Mouse (Mus musculus): ENCODE data around the gene Fbln5. TPM values are rescaled to one million over a fixed set of nuclear protein-coding genes. Genes with fewer than 3 reads are reported as not detected.

The Fbln5 gene
- polyA plus RNA-seq, 1 experiment, result 44.9 TPM

- Histone ChIP-seq H3K27me3 (ENCODE audit: control insufficient read depth, insufficient read depth, insufficient read length) (no peaks in the 10 kb centered on the region), H3ac (ENCODE audit: control insufficient read depth, insufficient read length) (no peak overlapping the region), H3K4me2 (ENCODE audit: low read depth) (no peak overlapping the region), H3K4me3 (no peak overlapping the region), H3K36me3 (ENCODE audit: control insufficient read depth, insufficient read depth) (peaks cover 31% of the 10 kb centered on the region), H3K79me2 (ENCODE audit: control insufficient read depth, insufficient read depth) (no peaks in the 10 kb centered on the region)
- TF ChIP-seq MYOG (IDR thresholded peaks at IDR 0.05; ENCODE audit: control insufficient read depth in 1 of 3, insufficient read depth in 1 of 3, insufficient read length in 2 of 3, low read depth in 2 of 3), result no peak
- TF ChIP-seq REST (IDR thresholded peaks at IDR 0.05; ENCODE audit: insufficient read depth, insufficient read length), result no peak
- TF ChIP-seq USF1 (IDR thresholded peaks at IDR 0.05; ENCODE audit: low read depth), result no peak
- no peak for TF ChIP-seq E2F4 (IDR thresholded peaks at IDR 0.05; ENCODE audit: insufficient read depth)
- no peak for TF ChIP-seq SRF (IDR thresholded peaks at IDR 0.05; ENCODE audit: control insufficient read depth, insufficient read length, low read depth)
- TF ChIP-seq TCF3 (IDR thresholded peaks at IDR 0.05; ENCODE audit: insufficient read length, low read depth), result no peak
These were observed 15.9 kb upstream of the Fbln5 start for GRCm38 (mm10) chr12:101834715-101835114.

- H3K4me2 ChIP-seq (ENCODE audit: low read depth), result no peak overlapping the region
- H3K27me3 ChIP-seq (ENCODE audit: control insufficient read depth, insufficient read depth, insufficient read length), result no peaks in the 10 kb centered on the region
- H3K79me2 ChIP-seq (ENCODE audit: control insufficient read depth, insufficient read depth), result no peaks in the 10 kb centered on the region
- no peak overlapping the region for H3ac ChIP-seq (ENCODE audit: control insufficient read depth, insufficient read length)
- H3K4me3 ChIP-seq, result no peak overlapping the region
- no peak for TF ChIP-seq REST (IDR thresholded peaks at IDR 0.05; ENCODE audit: insufficient read depth, insufficient read length)
- TF ChIP-seq MAX (IDR thresholded peaks at IDR 0.05; ENCODE audit: low read depth), result no peak
- TF ChIP-seq MYOG (IDR thresholded peaks at IDR 0.05; ENCODE audit: control insufficient read depth in 1 of 3, insufficient read depth in 1 of 3, insufficient read length in 2 of 3, low read depth in 2 of 3), result no peak
- no peak for TF ChIP-seq SRF (IDR thresholded peaks at IDR 0.05; ENCODE audit: control insufficient read depth, insufficient read length, low read depth)
- peaks cover 25% of the 10 kb centered on the region for H3K36me3 ChIP-seq (ENCODE audit: control insufficient read depth, insufficient read depth)
These were observed 14.9 kb upstream of the Fbln5 start for GRCm38 (mm10) chr12:101833776-101834175.

- Histone ChIP-seq H3K4me3 (no peak overlapping the region), H3ac (ENCODE audit: control insufficient read depth, insufficient read length) (no peak overlapping the region), H3K4me2 (ENCODE audit: low read depth) (no peak overlapping the region), H3K27me3 (ENCODE audit: control insufficient read depth, insufficient read depth, insufficient read length) (no peaks in the 10 kb centered on the region), H3K36me3 (ENCODE audit: control insufficient read depth, insufficient read depth) (peaks cover 19% of the 10 kb centered on the region), H3K79me2 (ENCODE audit: control insufficient read depth, insufficient read depth) (no peaks in the 10 kb centered on the region)
- TF ChIP-seq POLR2AphosphoS2 (IDR thresholded peaks at IDR 0.05; ENCODE audit: insufficient read length, low read depth), result no peak
- no peak for TF ChIP-seq MYOG (IDR thresholded peaks at IDR 0.05; ENCODE audit: control insufficient read depth in 1 of 3, insufficient read depth in 1 of 3, insufficient read length in 2 of 3, low read depth in 2 of 3)
- TF ChIP-seq E2F4 (IDR thresholded peaks at IDR 0.05; ENCODE audit: insufficient read depth), result no peak
- TF ChIP-seq TCF3 (IDR thresholded peaks at IDR 0.05; ENCODE audit: insufficient read length, low read depth), result no peak
- no peak for TF ChIP-seq MYOD1 (IDR thresholded peaks at IDR 0.05; ENCODE audit: control insufficient read depth in 1 of 3, insufficient read length in 2 of 3, low read depth in 2 of 3)
- no peak for TF ChIP-seq MAX (IDR thresholded peaks at IDR 0.05; ENCODE audit: low read depth)
- TF ChIP-seq REST (IDR thresholded peaks at IDR 0.05; ENCODE audit: insufficient read depth, insufficient read length), result no peak
- no peak for TF ChIP-seq POLR2A (IDR thresholded peaks at IDR 0.05; ENCODE audit: insufficient read length, low read depth)
- TF ChIP-seq CEBPB (IDR thresholded peaks at IDR 0.05; ENCODE audit: insufficient read depth, poor library complexity, severe bottlenecking), result no peak
- TF ChIP-seq TCF12 (IDR thresholded peaks at IDR 0.05; ENCODE audit: insufficient read depth, poor library complexity, severe bottlenecking), result no peak
- TF ChIP-seq USF1 (IDR thresholded peaks at IDR 0.05; ENCODE audit: low read depth), result no peak
- TF ChIP-seq SRF (IDR thresholded peaks at IDR 0.05; ENCODE audit: control insufficient read depth, insufficient read length, low read depth), result no peak
These were observed 14.3 kb upstream of the Fbln5 start for GRCm38 (mm10) chr12:101833115-101833506.

GRCm38 (mm10) chr12:101832179-101833114 is 13.6 kb upstream of the Fbln5 start:
- Histone ChIP-seq H3ac (ENCODE audit: control insufficient read depth, insufficient read length) (no peak overlapping the region), H3K79me2 (ENCODE audit: control insufficient read depth, insufficient read depth) (no peaks in the 10 kb centered on the region), H3K4me2 (ENCODE audit: low read depth) (no peak overlapping the region), H3K36me3 (ENCODE audit: control insufficient read depth, insufficient read depth) (peaks cover 12% of the 10 kb centered on the region), H3K27me3 (ENCODE audit: control insufficient read depth, insufficient read depth, insufficient read length) (no peaks in the 10 kb centered on the region), H3K4me3 (no peak overlapping the region)
- no peak for TF ChIP-seq TCF3 (IDR thresholded peaks at IDR 0.05; ENCODE audit: insufficient read length, low read depth)
- TF ChIP-seq POLR2A (IDR thresholded peaks at IDR 0.05; ENCODE audit: insufficient read length, low read depth), result no peak
- no peak for TF ChIP-seq MYOD1 (IDR thresholded peaks at IDR 0.05; ENCODE audit: control insufficient read depth in 1 of 3, insufficient read length in 2 of 3, low read depth in 2 of 3)
- no peak for TF ChIP-seq SRF (IDR thresholded peaks at IDR 0.05; ENCODE audit: control insufficient read depth, insufficient read length, low read depth)
- no peak for TF ChIP-seq USF1 (IDR thresholded peaks at IDR 0.05; ENCODE audit: low read depth)
- no peak for TF ChIP-seq POLR2AphosphoS2 (IDR thresholded peaks at IDR 0.05; ENCODE audit: insufficient read length, low read depth)
- TF ChIP-seq CEBPB (IDR thresholded peaks at IDR 0.05; ENCODE audit: insufficient read depth, poor library complexity, severe bottlenecking), result no peak
- no peak for TF ChIP-seq MAX (IDR thresholded peaks at IDR 0.05; ENCODE audit: low read depth)
- no peak for TF ChIP-seq TCF12 (IDR thresholded peaks at IDR 0.05; ENCODE audit: insufficient read depth, poor library complexity, severe bottlenecking)

GRCm38 (mm10) chr12:101831221-101831620 is 12.4 kb upstream of the Fbln5 start:
- TF ChIP-seq POLR2AphosphoS2 (IDR thresholded peaks at IDR 0.05; ENCODE audit: insufficient read length, low read depth), result peak; percentile 70
- no peak for TF ChIP-seq MAX (IDR thresholded peaks at IDR 0.05; ENCODE audit: low read depth)
- no peak for TF ChIP-seq CEBPB (IDR thresholded peaks at IDR 0.05; ENCODE audit: insufficient read depth, poor library complexity, severe bottlenecking)
- TF ChIP-seq REST (IDR thresholded peaks at IDR 0.05; ENCODE audit: insufficient read depth, insufficient read length), result no peak
- peak; percentile 11 for TF ChIP-seq POLR2A (IDR thresholded peaks at IDR 0.05; ENCODE audit: insufficient read length, low read depth)
- no peak for TF ChIP-seq E2F4 (IDR thresholded peaks at IDR 0.05; ENCODE audit: insufficient read depth)
- Histone ChIP-seq H3K27me3 (ENCODE audit: control insufficient read depth, insufficient read depth, insufficient read length) (no peaks in the 10 kb centered on the region), H3K4me3 (no peak overlapping the region), H3K79me2 (ENCODE audit: control insufficient read depth, insufficient read depth) (no peaks in the 10 kb centered on the region), H3K36me3 (ENCODE audit: control insufficient read depth, insufficient read depth) (peaks cover 9% of the 10 kb centered on the region), H3K4me2 (ENCODE audit: low read depth) (no peak overlapping the region), H3ac (ENCODE audit: control insufficient read depth, insufficient read length) (no peak overlapping the region)
